In genomic region chr14:33487805-33488550, GRCm38 (mm10) we compare ENCODE assay signal across 13 mouse cellular contexts. TPM values are rescaled to one million over a fixed set of nuclear protein-coding genes. Genes with fewer than 3 reads are reported as not detected.
DNase-seq lines count a peak whose midpoint lies in the region; ATAC-seq and TF ChIP-seq lines count a peak whose summit lies in the region.
"Had no signal": no experiment of that assay in that cellular context is flagged by ENCODE, and none has a peak within 500 bp of the region (broad histone marks: within the 10 kb centered on the region; RNA-seq: fewer than 3 reads in every experiment).

No protein-coding gene starts in this region.

- no peak overlapping the region for H3K4me3 ChIP-seq in embryonic facial prominence, embryonic 14.5 days (ENCODE audit: low read depth, low read length)
- no peak overlapping the region for H3K4me3 ChIP-seq in embryonic facial prominence, embryonic 10.5 days
- no peak overlapping the region for H3K4me3 ChIP-seq in lung, embryonic 14.5 days (ENCODE audit: low read depth, low read length)
- no peak overlapping the region for H3K4me3 ChIP-seq in lung, adult 2 months (replicated peaks; ENCODE audit: extremely low read depth, low read depth, low read length)
- H3K4me3 ChIP-seq: embryonic facial prominence, embryonic 15.5 days; gastrocnemius, adult 2 months; myocyte had no signal

- no peak overlapping the region for H3K27ac ChIP-seq in embryonic facial prominence, embryonic 14.5 days (replicated peaks; ENCODE audit: low read depth, low read length)
- no peak overlapping the region for H3K27ac ChIP-seq in embryonic facial prominence, embryonic 10.5 days (replicated peaks)
- 0 out of 2 replicates have a peak overlapping the region, but pooled peaks have one; percentile 8 for H3K27ac ChIP-seq in lung, embryonic 14.5 days (ENCODE audit: low read depth)
- H3K27ac ChIP-seq: embryonic facial prominence, embryonic 15.5 days; gastrocnemius, adult 2 months had no signal

- no peaks in the 10 kb centered on the region for H3K36me3 ChIP-seq in embryonic facial prominence, embryonic 14.5 days (ENCODE audit: control insufficient read depth, insufficient read depth, low read length)
- no peaks in the 10 kb centered on the region for H3K36me3 ChIP-seq in embryonic facial prominence, embryonic 10.5 days (replicated peaks)
- H3K36me3 ChIP-seq in lung, embryonic 14.5 days (ENCODE audit: insufficient read depth), result no peaks in the 10 kb centered on the region
- H3K36me3 ChIP-seq: embryonic facial prominence, embryonic 15.5 days had no signal

- no peaks in the 10 kb centered on the region for H3K9me3 ChIP-seq in embryonic facial prominence, embryonic 14.5 days (ENCODE audit: control insufficient read depth, low read length)
- no peaks in the 10 kb centered on the region for H3K9me3 ChIP-seq in embryonic facial prominence, embryonic 10.5 days
- no peaks in the 10 kb centered on the region for H3K9me3 ChIP-seq in lung, embryonic 14.5 days (ENCODE audit: low read depth, low read length)
- H3K9me3 ChIP-seq: embryonic facial prominence, embryonic 15.5 days had no signal

- no peak for TF ChIP-seq POLR2A in lung, adult 2 months (IDR thresholded peaks at IDR 0.05; ENCODE audit: borderline replicate concordance, extremely low read depth, low read depth, low read length)

- DNase-seq in embryonic facial prominence, embryonic 14.5 days (ENCODE audit: low spot score), result peak; percentile 54
- DNase-seq in embryonic facial prominence, embryonic 10.5 days (ENCODE audit: low spot score), result no peak
- DNase-seq in lung, embryonic 14.5 days, result peak; percentile 88
- no peak for DNase-seq in lung, adult 2 months
- DNase-seq in kidney, adult 8-10 months, result peak; percentile 78 to 79
- DNase-seq in lung, postnatal 10 days, result peak; percentile 55
- no peak for DNase-seq in layer of hippocampus, adult 9-10 months (ENCODE audit: low spot score)
- no peak for DNase-seq in cerebellum, adult 18-20 months
- DNase-seq: cerebellum, adult 11 months; gastrocnemius, adult 2 months had no signal

- 58% methylated on average over 15 of the region's 15 CpGs for WGBS in embryonic facial prominence, embryonic 14.5 days
- 79% methylated on average over 15 of the region's 15 CpGs for WGBS in embryonic facial prominence, embryonic 10.5 days
- WGBS in lung, embryonic 14.5 days, result 40% methylated on average over 15 of the region's 15 CpGs
- WGBS in lung, adult 2 months, result 58% methylated on average over 15 of the region's 15 CpGs

- H3K4me2 ChIP-seq in embryonic facial prominence, embryonic 14.5 days (ENCODE audit: low read depth, low read length), result no peak overlapping the region
- H3K4me2 ChIP-seq in lung, embryonic 14.5 days, result peak overlapping the region; percentile 3; the same call in 1 of the 2 replicates
- H3K4me2 ChIP-seq: embryonic facial prominence, embryonic 15.5 days had no signal

- ATAC-seq in embryonic facial prominence, embryonic 14.5 days (ENCODE audit: low read depth), result no peak; the same call in 1 of the 2 replicates
- ATAC-seq in lung, embryonic 14.5 days (ENCODE audit: insufficient read depth), result peak; percentile 88

- no peak for TF ChIP-seq CTCF in lung, embryonic 14.5 days (IDR thresholded peaks at IDR 0.05; ENCODE audit: low read depth)
- TF ChIP-seq CTCF in lung, adult 2 months (IDR thresholded peaks at IDR 0.05; ENCODE audit: insufficient read depth, low read length), result no peak

- peaks cover 4% of the 10 kb centered on the region; the same call in 1 of the 2 replicates for H3K4me1 ChIP-seq in embryonic facial prominence, embryonic 14.5 days (ENCODE audit: control insufficient read depth, insufficient read depth, low read length)
- H3K4me1 ChIP-seq in embryonic facial prominence, embryonic 10.5 days, result peaks cover 19% of the 10 kb centered on the region
- H3K4me1 ChIP-seq in lung, embryonic 14.5 days (ENCODE audit: insufficient read depth), result no peaks in the 10 kb centered on the region
- no peaks in the 10 kb centered on the region for H3K4me1 ChIP-seq in lung, adult 2 months (ENCODE audit: control insufficient read depth, insufficient read depth, low read length)
- H3K4me1 ChIP-seq: embryonic facial prominence, embryonic 15.5 days had no signal

- H3K9ac ChIP-seq in embryonic facial prominence, embryonic 14.5 days (ENCODE audit: low read depth, low read length), result no peak overlapping the region
- no peak overlapping the region for H3K9ac ChIP-seq in lung, embryonic 14.5 days
- H3K9ac ChIP-seq: embryonic facial prominence, embryonic 15.5 days had no signal

- no peaks in the 10 kb centered on the region for H3K27me3 ChIP-seq in embryonic facial prominence, embryonic 14.5 days (replicated peaks; ENCODE audit: control insufficient read depth, insufficient read depth, low read length)
- H3K27me3 ChIP-seq in embryonic facial prominence, embryonic 10.5 days (replicated peaks; ENCODE audit: low read depth, poor library complexity, severe bottlenecking), result no peaks in the 10 kb centered on the region
- H3K27me3 ChIP-seq in lung, embryonic 14.5 days (ENCODE audit: insufficient read depth, low read length), result no peaks in the 10 kb centered on the region
- H3K27me3 ChIP-seq: embryonic facial prominence, embryonic 15.5 days had no signal

RNA-seq across cellular contexts. Expression of gene Frmpd2, which starts 16.5 kb away (rescaled TPM):
- polyA plus RNA-seq in embryonic facial prominence, embryonic 14.5 days (2014; fragmentation: Nextera tagmentation; extraction: Ambion mirVana), result 0.25 TPM in 1 of 2 replicates, not detected in the other
- 0.09 TPM in 1 of 2 replicates, not detected in the other for polyA plus RNA-seq in embryonic facial prominence, embryonic 10.5 days (2016; fragmentation: Nextera tagmentation; extraction: Ambion mirVana)
- not detected in 2 replicates for polyA plus RNA-seq in lung, embryonic 14.5 days (2014; fragmentation: Nextera tagmentation; extraction: Ambion mirVana)
- polyA plus RNA-seq in lung, adult 2 months (2012; rRNA removed), result 2.5 and 3.1 TPM in 2 replicates
- polyA plus RNA-seq: liver, embryonic 16.5 days; myocyte had no signal

RNA-seq across cellular contexts. Expression of gene Mapk8, which starts 41.0 kb away (rescaled TPM):
- polyA plus RNA-seq in embryonic facial prominence, embryonic 14.5 days (2014; fragmentation: Nextera tagmentation; extraction: Ambion mirVana), result 13.1 and 14.4 TPM in 2 replicates
- 18.8 and 21.2 TPM in 2 replicates for polyA plus RNA-seq in embryonic facial prominence, embryonic 10.5 days (2016; fragmentation: Nextera tagmentation; extraction: Ambion mirVana)
- 17.1 and 17.5 TPM in 2 replicates for polyA plus RNA-seq in lung, embryonic 14.5 days (2014; fragmentation: Nextera tagmentation; extraction: Ambion mirVana)
- 9.2 and 10.8 TPM in 2 replicates for polyA plus RNA-seq in lung, adult 2 months (2012; rRNA removed)

Comparison
In these comparisons a context has a peak if more than half of its experiments do, and no peak if none do; other contexts are left out.
1. DNase-seq: peak in embryonic facial prominence, embryonic 14.5 days (single experiment), lung, embryonic 14.5 days (single experiment), kidney, adult 8-10 months (2 of 2) and lung, postnatal 10 days (single experiment); none in embryonic facial prominence, embryonic 10.5 days (single experiment), lung, adult 2 months (single experiment), layer of hippocampus, adult 9-10 months (single experiment) and cerebellum, adult 18-20 months (0 of 2).